Mouse (Mus musculus): Measurements from ENCODE around the gene Aldh1b1.

Aldh1b1 gene

GRCm38 (mm10) chr4:45829907-45830759 lies 31.3 kb downstream of the Aldh1b1 start:
- DNase-seq, result no peak

- DNase-seq, result no peak
Observed at GRCm38 (mm10) chr4:45831996-45832395, 33.2 kb downstream of the Aldh1b1 start.

- no peak for DNase-seq
Observed at GRCm38 (mm10) chr4:45833461-45833860, 34.6 kb downstream of the Aldh1b1 start.

- DNase-seq, result peak; percentile 50
Observed at GRCm38 (mm10) chr4:45844355-45844754, 45.5 kb downstream of the Aldh1b1 start.

- no peak for DNase-seq
Observed at GRCm38 (mm10) chr4:45846263-45846662, 47.4 kb downstream of the Aldh1b1 start.

- DNase-seq, result no peak
Observed at GRCm38 (mm10) chr4:45848109-45848824, 49.4 kb downstream of the Aldh1b1 start, which contains the start of gene Stra6l. Gene Stra6l (plus strand): TSS chr4:45848664.

- DNase-seq, result no peak
Observed at GRCm38 (mm10) chr4:45848825-45849156, 50.0 kb downstream of the Aldh1b1 start.

- no peak for DNase-seq
Observed at GRCm38 (mm10) chr4:45849419-45849818, 50.6 kb downstream of the Aldh1b1 start.

- no peak for DNase-seq
Observed at GRCm38 (mm10) chr4:45851640-45852051, 52.8 kb downstream of the Aldh1b1 start.

GRCm38 (mm10) chr4:45853496-45854246 lies 54.8 kb downstream of the Aldh1b1 start:
- no peak for DNase-seq
